Mouse (Mus musculus): Measurements from ENCODE around the gene Efna4.

- no peak for TF ChIP-seq POLR2A (IDR thresholded peaks at IDR 0.05; ENCODE audit: insufficient read depth, low read depth, low read length)
- TF ChIP-seq CTCF (IDR thresholded peaks at IDR 0.05) = no peak
- TF ChIP-seq EP300 (IDR thresholded peaks at IDR 0.05; ENCODE audit: insufficient read depth, low read depth, low read length) = no peak
Observed at GRCm38 (mm10) chr3:89295685-89296230, 42.1 kb downstream of the Efna4 start.
